Mouse (Mus musculus) MEL (cell line): ENCODE results near the gene Ccnyl1. TPM values are rescaled to one million over a fixed set of nuclear protein-coding genes. Genes with fewer than 3 reads are reported as not detected.

Source experiments
- DNase-seq: peaks from one replicate; pipeline ENCODE4 v3.0.0; 2011; ENCODE audit warnings: low read depth, low spot score
- H3K27ac ChIP-seq: 2 replicates; pipeline ENCODE4 v1.5.1; 2012; ENCODE audit warnings: low read depth, mild to moderate bottlenecking, control low read depth, low read length, moderate library complexity; ENCODE audit not compliant: control insufficient read depth
- H3K27me3 ChIP-seq, 2 experiments: fragments of 150-350 bp in 1 of 2; sonication (generic) in 1 of 2; 2 replicates each; pipeline ENCODE4 v1.6.1; 2012; ENCODE audit warnings: low read length in 2 of 2, mild to moderate bottlenecking in 2 of 2, improper control_type of control experiment in 1 of 2, moderate library complexity in 1 of 2; ENCODE audit not compliant: insufficient read depth in 2 of 2, control insufficient read depth in 1 of 2
- H3K36me3 ChIP-seq, 2 experiments: 2 replicates each; pipeline ENCODE4 v1.6.1; 2012 to 2014; ENCODE audit warnings: low read length in 2 of 2, improper control_type of control experiment in 1 of 2, inconsistent platforms in 1 of 2, mild to moderate bottlenecking in 1 of 2; ENCODE audit not compliant: insufficient read depth in 2 of 2, control insufficient read depth in 1 of 2
- H3K4me1 ChIP-seq, 2 experiments: fragments of 150-350 bp in 1 of 2; sonication (generic) in 1 of 2; 2 replicates each; pipeline ENCODE4 v1.6.1; 2012; ENCODE audit warnings: low read length in 2 of 2, improper control_type of control experiment in 1 of 2, mild to moderate bottlenecking in 1 of 2; ENCODE audit not compliant: insufficient read depth in 2 of 2, control insufficient read depth in 1 of 2
- H3K4me3 ChIP-seq, 2 experiments: fragments of 150-350 bp in 1 of 2; sonication (generic) in 1 of 2; 2 replicates each; pipeline ENCODE4 v1.5.1; 2012; ENCODE audit warnings: low read depth in 2 of 2, low read length in 2 of 2, mild to moderate bottlenecking in 2 of 2, moderate library complexity in 2 of 2, control low read depth in 1 of 2, improper control_type of control experiment in 1 of 2; ENCODE audit not compliant: control insufficient read depth in 1 of 2, insufficient read depth in 1 of 2
- H3K79me2 ChIP-seq: 2 replicates; pipeline ENCODE4 v1.6.1; 2012; ENCODE audit warnings: mild to moderate bottlenecking, low read length, moderate library complexity; ENCODE audit not compliant: control insufficient read depth, poor library complexity, insufficient read depth
- H3K9ac ChIP-seq: 2 replicates; pipeline ENCODE4 v1.6.1; 2012; ENCODE audit warnings: low read depth, mild to moderate bottlenecking, control low read depth, low read length, moderate library complexity; ENCODE audit not compliant: control insufficient read depth, poor library complexity, severe bottlenecking
- H3K9me3 ChIP-seq: fragments of 150-350 bp; sonication (generic); replicated peaks from 2 replicates; pipeline ENCODE4 v1.6.1; 2012; ENCODE audit warnings: mild to moderate bottlenecking, low read length, improper control_type of control experiment, moderate library complexity; ENCODE audit not compliant: insufficient read depth
- CTCF ChIP-seq, 3 experiments: IDR thresholded peaks in 2 of 3; conservative IDR thresholded peaks in 1 of 3; 2 replicates each; pipeline ENCODE4 v1.5.1; 2011 to 2012; ENCODE audit warnings: low read length in 3 of 3, low read depth in 2 of 3, mild to moderate bottlenecking in 2 of 3, improper control_type of control experiment in 1 of 3, inconsistent platforms in 1 of 3, mixed read lengths in 1 of 3, moderate library complexity in 1 of 3; ENCODE audit not compliant: control insufficient read depth in 1 of 3, insufficient read depth in 1 of 3, poor library complexity in 1 of 3, severe bottlenecking in 1 of 3
- EP300 ChIP-seq, 2 experiments: IDR thresholded peaks; 2 replicates each; pipeline ENCODE4 v1.6.1; 2011; ENCODE audit warnings: improper control_type of control experiment in 2 of 2, low read length in 2 of 2, low read depth in 1 of 2, mild to moderate bottlenecking in 1 of 2
- ETS1 ChIP-seq: IDR thresholded peaks from 2 replicates; pipeline ENCODE4 v1.6.1; 2012; ENCODE audit warnings: low read depth, mild to moderate bottlenecking, inconsistent platforms, low read length, improper control_type of control experiment, moderate library complexity
- GABPA ChIP-seq: IDR thresholded peaks from 2 replicates; pipeline ENCODE4 v1.6.1; 2012; ENCODE audit warnings: low read depth, mild to moderate bottlenecking, inconsistent platforms, low read length, improper control_type of control experiment, moderate library complexity
- GATA1 ChIP-seq: IDR thresholded peaks from 2 replicates; pipeline ENCODE4 v1.6.1; 2011; ENCODE audit warnings: low read depth, low read length, improper control_type of control experiment
- HCFC1 ChIP-seq: IDR thresholded peaks from 2 replicates; pipeline ENCODE4 v1.6.1; 2012; ENCODE audit warnings: low read depth, mild to moderate bottlenecking, inconsistent platforms, low read length, improper control_type of control experiment, moderate library complexity
- JUND ChIP-seq: IDR thresholded peaks from 2 replicates; pipeline ENCODE4 v1.6.1; 2011; ENCODE audit warnings: low read depth, mild to moderate bottlenecking, improper control_type of control experiment, low read length
- MAFK ChIP-seq: IDR thresholded peaks from 2 replicates; pipeline ENCODE4 v1.6.1; 2011; ENCODE audit warnings: low read depth, mild to moderate bottlenecking, low read length, improper control_type of control experiment, borderline replicate concordance
- MAX ChIP-seq: IDR thresholded peaks from 2 replicates; pipeline ENCODE4 v1.6.1; 2011; ENCODE audit warnings: low read length, improper control_type of control experiment
- MAZ ChIP-seq: IDR thresholded peaks from 2 replicates; pipeline ENCODE4 v1.6.1; 2012; ENCODE audit warnings: low read depth, mild to moderate bottlenecking, inconsistent platforms, low read length, improper control_type of control experiment
- MYC ChIP-seq: IDR thresholded peaks from 2 replicates; pipeline ENCODE4 v1.6.1; 2011; ENCODE audit warnings: low read depth, mild to moderate bottlenecking, low read length, improper control_type of control experiment, moderate library complexity
- SMC3 ChIP-seq: IDR thresholded peaks from 2 replicates; pipeline ENCODE4 v1.6.1; 2011; ENCODE audit warnings: low read depth, low read length, improper control_type of control experiment
- TAL1 ChIP-seq: IDR thresholded peaks from 2 replicates; pipeline ENCODE4 v1.6.1; 2012; ENCODE audit warnings: mild to moderate bottlenecking, inconsistent platforms, low read length, moderate library complexity, mixed read lengths
- TCF12 ChIP-seq: IDR thresholded peaks from 2 replicates; pipeline ENCODE4 v1.6.1; 2014; ENCODE audit warnings: low read depth, mild to moderate bottlenecking, inconsistent platforms, low read length, improper control_type of control experiment, moderate library complexity
- USF1 ChIP-seq: IDR thresholded peaks from 2 replicates; pipeline ENCODE4 v1.6.1; 2014; ENCODE audit warnings: low read depth, mild to moderate bottlenecking, inconsistent platforms, low read length, improper control_type of control experiment, moderate library complexity
- USF2 ChIP-seq, 2 experiments: IDR thresholded peaks; 2 replicates each; pipeline ENCODE4 v1.6.1; 2011 to 2012; ENCODE audit warnings: improper control_type of control experiment in 2 of 2, low read length in 2 of 2, borderline replicate concordance in 1 of 2, inconsistent platforms in 1 of 2, low read depth in 1 of 2, mild to moderate bottlenecking in 1 of 2; ENCODE audit not compliant: insufficient read depth in 1 of 2
- polyA plus RNA-seq, 2 experiments: library from polyadenylated mRNA; stranded (reverse) in 1 of 2; unstranded in 1 of 2; fragments of >175 nt in 1 of 2; fragments of >200 nt in 1 of 2; gene quantifications; 2 replicates each; pipeline versions ENCODE4 v1.2.1 to v1.2.4; 2012; ENCODE audit warnings: low replicate concordance in 2 of 2, low read depth in 1 of 2; ENCODE audit not compliant: insufficient read length in 2 of 2, insufficient read depth in 1 of 2, missing spikeins in 1 of 2
- total RNA-seq: library from RNA; depleted of rRNA; stranded (reverse); fragments of 300-350 nt; gene quantifications from 2 replicates; pipeline ENCODE4 v1.2.3, GENCODE M21; 2012

The Ccnyl1 gene
- total and polyA plus RNA-seq, 3 experiments, result 3.0 to 18.1 TPM; not detected in 1

GRCm38 (mm10) chr1:64733453-64734245 is 43.4 kb downstream of the Ccnyl1 start:
- DNase-seq, result peak; percentile 69
- Histone ChIP-seq H3K4me3 (peak overlapping the region in 1 of 2 experiments; percentile 23; a peak in 2 of 4 replicates), H3K36me3 (peaks cover 0 to 17% of the 10 kb centered on the region in 2 experiments; a peak in 2 of 4 replicates), H3K9ac (no peak overlapping the region), H3K9me3 (no peaks in the 10 kb centered on the region), H3K27ac (peak overlapping the region; percentile 24), H3K79me2 (no peaks in the 10 kb centered on the region; the same call in 1 of the 2 replicates), H3K27me3 (no peaks in the 10 kb centered on the region), H3K4me1 (peaks cover 11 to 28% of the 10 kb centered on the region in 2 experiments)
- TF ChIP-seq TCF12 (peak; percentile 90), MAFK (no peak), MAZ (peak; percentile 46; the same call in 1 of the 2 replicates), EP300 (IDR thresholded peaks at IDR 0.05; ENCODE audit: low read depth in 1 of 2, low read length in 2 of 2) (peak; percentile 77 to 85), SMC3 (0 out of 2 replicates have a peak, but pooled peaks have one; percentile 1), TAL1 (peak; percentile 88), GATA1 (peak; percentile 73), JUND (no peak), CTCF (IDR thresholded peaks at IDR 0.05 in 2 of 3, conservative IDR thresholded peaks at IDR 0.05 in 1 of 3; ENCODE audit: control insufficient read depth in 1 of 3, insufficient read depth in 1 of 3, low read depth in 2 of 3, low read length in 3 of 3, poor library complexity in 1 of 3, severe bottlenecking in 1 of 3) (no peak), USF2 (IDR thresholded peaks at IDR 0.05; ENCODE audit: borderline replicate concordance in 1 of 2, insufficient read depth in 1 of 2, low read depth in 1 of 2, low read length in 2 of 2) (no peak), MAX (no peak), HCFC1 (0 out of 2 replicates have a peak, but pooled peaks have one; percentile 22), GABPA (no peak), MYC (0 out of 2 replicates have a peak, but pooled peaks have one; percentile 26), USF1 (no peak), ETS1 (peak; percentile 30; the same call in 1 of the 2 replicates)
